Mouse (Mus musculus) limb, embryonic 14.5 days (tissue): Measurements from ENCODE around the gene Arg1. TPM values are rescaled to one million over a fixed set of nuclear protein-coding genes. Genes with fewer than 3 reads are reported as not detected.

ENCODE experiments used
- ATAC-seq: fragments of 200-750 bp; cut with Nextera tagmentation; 2 replicates; pipeline ENCODE4 v1.8.0; 2017; ENCODE audit warnings: low read depth, moderate number of reproducible peaks, moderate TSS enrichment; ENCODE audit not compliant: low FRiP score
- DNase-seq: peaks from one replicate; pipeline ENCODE4 v3.0.0-alpha.2; 2015; ENCODE audit warnings: low spot score
- H3K27ac ChIP-seq: fragments of 300-500 bp; sonication (generic); replicated peaks from 2 replicates; pipeline ENCODE4 v1.5.1; 2014; ENCODE audit warnings: low read depth, mild to moderate bottlenecking, low read length, moderate library complexity, mixed read lengths
- H3K27me3 ChIP-seq: fragments of 300-500 bp; sonication (generic); 2 replicates; pipeline ENCODE4 v1.6.1; 2014; ENCODE audit warnings: low read length, mixed read lengths; ENCODE audit not compliant: control insufficient read depth, insufficient read depth
- H3K36me3 ChIP-seq: fragments of 300-500 bp; sonication (generic); 2 replicates; pipeline ENCODE4 v1.6.1; 2014; ENCODE audit warnings: mild to moderate bottlenecking, low read length, moderate library complexity, mixed read lengths; ENCODE audit not compliant: control insufficient read depth, insufficient read depth
- H3K4me1 ChIP-seq: fragments of 300-500 bp; sonication (generic); 2 replicates; pipeline ENCODE4 v1.6.1; 2014; ENCODE audit warnings: antibody characterized with exemption, low read length, mixed read lengths; ENCODE audit not compliant: control insufficient read depth, insufficient read depth
- H3K4me2 ChIP-seq: fragments of 300-500 bp; sonication (generic); replicated peaks from 2 replicates; pipeline ENCODE4 v1.6.1; 2014; ENCODE audit warnings: low read depth, mild to moderate bottlenecking, low read length, moderate library complexity; ENCODE audit not compliant: severe bottlenecking
- H3K4me3 ChIP-seq: fragments of 300-500 bp; sonication (generic); replicated peaks from 2 replicates; pipeline ENCODE4 v1.5.1; 2014; ENCODE audit warnings: low read length
- H3K9ac ChIP-seq: fragments of 300-500 bp; sonication (generic); 2 replicates; pipeline ENCODE4 v1.6.1; 2014; ENCODE audit warnings: mild to moderate bottlenecking, low read depth, low read length, moderate library complexity; ENCODE audit not compliant: severe bottlenecking
- H3K9me3 ChIP-seq: fragments of 300-500 bp; sonication (generic); 2 replicates; pipeline ENCODE4 v1.6.1; 2016; ENCODE audit warnings: low read length; ENCODE audit not compliant: control insufficient read depth
- POLR2A ChIP-seq: fragments of 200-500 bp; IDR thresholded peaks from 2 replicates; pipeline ENCODE4 v1.8.0; 2012; ENCODE audit warnings: inconsistent platforms, mild to moderate bottlenecking, moderate library complexity, borderline replicate concordance; ENCODE audit not compliant: insufficient read depth, insufficient read length; ENCODE audit errors: extremely low read depth
- WGBS: fragments of 180-500 bp; shearing (Covaris S2); extraction: QIAGEN DNeasy Blood & Tissue Kit; methylation state at CpG from one replicate; pipeline ENCODE4 v1.1.7; 2014; 5-methylcytosine and 5-hydroxymethylcytosine counted together
- microRNA-seq: library from miRNA; unstranded; fragments of <30 nt; microRNA quantifications from one replicate; pipeline ENCODE4, GENCODE M21; 2016
- polyA plus RNA-seq, 2 experiments: library from polyadenylated mRNA; depleted of rRNA in 1 of 2; stranded (reverse) in 1 of 2; unstranded in 1 of 2; fragments of >200 nt; fragmentation: Nextera tagmentation in 1 of 2; extraction: Ambion mirVana in 1 of 2; gene quantifications; 2 replicates each; pipeline versions ENCODE4 v1.2.1 to v1.2.3; 2012 to 2014

The Arg1 gene
- polyA plus RNA-seq, 2 experiments = 2.4 to 7.8 TPM

GRCm38 (mm10) chr10:24869760-24870290 lies 57.5 kb downstream of the Arg1 start, which contains the start of gene Med23:
Gene Med23 (plus strand): TSS chr10:24869986.
- peak; percentile 100 for ATAC-seq
- peak within 1 kb of the TSS; percentile 53; the same call in 1 of the 2 replicates for H3K27ac ChIP-seq
- 2% methylated on average over 35 of the region's 36 CpGs for WGBS

More at GRCm38 (mm10) chr10:24869760-24870290, 57.5 kb downstream of the Arg1 start, which contains the start of gene Med23:
- peak within 1 kb of the TSS; percentile 89 for H3K4me3 ChIP-seq
- peak within 1 kb of the TSS; percentile 51 for H3K4me2 ChIP-seq
- peak; percentile 96 for DNase-seq
- H3K27me3 ChIP-seq = no peaks in the 10 kb centered on the region
- H3K9me3 ChIP-seq = no peaks in the 10 kb centered on the region
- H3K36me3 ChIP-seq = peaks cover 35% of the 10 kb centered on the region
- H3K4me1 ChIP-seq = no peaks in the 10 kb centered on the region
- peak within 1 kb of the TSS; percentile 89 for H3K9ac ChIP-seq
- 0 out of 2 replicates have a peak, but pooled peaks have one; percentile 21 for TF ChIP-seq POLR2A

Small RNAs within 50 kb of the gene (microRNA-seq; reads per million reads assigned to microRNA genes)
- not detected for gene Mir6905

Other genes with a start within 250 kb of the Arg1 start
- gene Enpp1, start 215.3 kb downstream of the Arg1 start, polyA plus RNA-seq (2012; rRNA removed) = 7.2 and 7.5 TPM in 2 replicates
- gene Enpp1, start 215.3 kb downstream of the Arg1 start, polyA plus RNA-seq (2014; fragmentation: Nextera tagmentation; extraction: Ambion mirVana) = 9.2 and 10.4 TPM in 2 replicates
- 4.5 and 6.0 TPM in 2 replicates for gene Enpp3, start 84.7 kb downstream of the Arg1 start, polyA plus RNA-seq (2012; rRNA removed)
- gene Enpp3, start 84.7 kb downstream of the Arg1 start, polyA plus RNA-seq (2014; fragmentation: Nextera tagmentation; extraction: Ambion mirVana) = 6.9 and 8.0 TPM in 2 replicates
- 40.7 and 47.7 TPM in 2 replicates for gene Med23, start 57.5 kb downstream of the Arg1 start, polyA plus RNA-seq (2012; rRNA removed)
- gene Med23, start 57.5 kb downstream of the Arg1 start, polyA plus RNA-seq (2014; fragmentation: Nextera tagmentation; extraction: Ambion mirVana) = 23.6 and 25.7 TPM in 2 replicates